Comparison of ENCODE assay signal across 17 mouse cellular contexts in the genomic region with DNA sequence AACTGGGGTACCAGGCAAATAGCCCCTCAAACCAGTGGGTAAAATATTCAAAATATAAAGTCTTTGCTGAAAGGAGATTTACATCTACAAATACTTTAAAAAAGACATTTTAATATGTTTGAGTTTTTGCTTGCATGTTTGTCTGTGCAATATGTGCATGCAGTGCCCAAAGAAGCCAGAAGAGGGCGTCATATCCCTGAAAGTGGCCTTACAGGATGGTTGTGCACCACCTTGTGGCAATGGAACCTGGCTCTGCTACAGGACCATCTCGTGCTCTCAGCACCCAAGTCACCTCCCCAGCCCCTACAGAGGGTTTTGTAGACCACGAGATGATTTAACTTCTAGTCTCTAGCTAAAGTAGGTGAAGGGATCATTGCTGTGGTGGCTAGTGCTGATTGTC. TPM values are rescaled to one million over a fixed set of nuclear protein-coding genes. Genes with fewer than 3 reads are reported as not detected.
DNase-seq lines count a peak whose midpoint lies in the region; ATAC-seq and TF ChIP-seq lines count a peak whose summit lies in the region.
"Had no signal": no experiment of that assay in that cellular context is flagged by ENCODE, and none has a peak within 500 bp of the region (broad histone marks: within the 10 kb centered on the region; RNA-seq: fewer than 3 reads in every experiment).

No protein-coding gene starts in this region.

- no peaks in the 10 kb centered on the region for H3K9me3 ChIP-seq in lung, embryonic 14.5 days (ENCODE audit: low read depth, low read length)
- H3K9me3 ChIP-seq: kidney, embryonic 15.5 days had no signal

- H3K27ac ChIP-seq in cerebellum, adult 2 months (ENCODE audit: insufficient read depth, low read length): no peak overlapping the region
- no peak overlapping the region for H3K27ac ChIP-seq in lung, embryonic 14.5 days (ENCODE audit: low read depth)
- H3K27ac ChIP-seq: kidney, embryonic 15.5 days had no signal

- TF ChIP-seq POLR2A in cerebellum, adult 2 months (IDR thresholded peaks at IDR 0.05; ENCODE audit: borderline replicate concordance, insufficient read depth, low read length): no peak

- 47% methylated on average over 3 of the region's 3 CpGs for WGBS in cerebellum, adult 2 months
- 41% methylated on average over 3 of the region's 3 CpGs for WGBS in lung, embryonic 14.5 days

- no peak for DNase-seq in cerebellum, adult 2 months
- no peak for DNase-seq in cerebellum, postnatal 36 days
- no peak for DNase-seq in lung, embryonic 14.5 days
- DNase-seq in lung, postnatal 14 days: no peak
- DNase-seq in thymus, postnatal 36 days: peak; percentile 32 to 38
- DNase-seq in layer of hippocampus, postnatal 10 days (ENCODE audit: low spot score in 2 of 2): no peak
- DNase-seq in gastrocnemius, adult 18-20 months (ENCODE audit: low spot score): no peak
- DNase-seq: heart, postnatal 4 days; lung, postnatal 36 days; right cerebral cortex, postnatal 14 days had no signal

- TF ChIP-seq CTCF in cerebellum, adult 2 months (IDR thresholded peaks at IDR 0.05; ENCODE audit: borderline replicate concordance, insufficient read depth, low read depth, low read length): peak; percentile 60; the same call in 1 of the 2 replicates
- peak; percentile 33 for TF ChIP-seq CTCF in lung, embryonic 14.5 days (IDR thresholded peaks at IDR 0.05; ENCODE audit: low read depth)

- no peak overlapping the region for H3K4me3 ChIP-seq in cerebellum, adult 2 months (replicated peaks; ENCODE audit: insufficient read depth, low read depth, low read length)
- no peak overlapping the region for H3K4me3 ChIP-seq in lung, embryonic 14.5 days (ENCODE audit: low read depth, low read length)
- H3K4me3 ChIP-seq: kidney, embryonic 15.5 days; myocyte had no signal

- no peak overlapping the region for H3K4me2 ChIP-seq in lung, embryonic 14.5 days
- H3K4me2 ChIP-seq: kidney, embryonic 15.5 days had no signal

- H3K36me3 ChIP-seq in lung, embryonic 14.5 days (ENCODE audit: insufficient read depth): no peaks in the 10 kb centered on the region
- H3K36me3 ChIP-seq: kidney, embryonic 15.5 days had no signal

- no peak for ATAC-seq in lung, embryonic 14.5 days (ENCODE audit: insufficient read depth)
- ATAC-seq in common myeloid progenitor, adult 5-6 weeks (replicated peaks; ENCODE audit: low read depth, poor library complexity, severe bottlenecking): 0 out of 2 replicates have a peak, but pooled peaks have one; percentile 32

- H3K9ac ChIP-seq in lung, embryonic 14.5 days: no peak overlapping the region
- H3K9ac ChIP-seq: kidney, embryonic 15.5 days had no signal

- H3K27me3 ChIP-seq in cerebellum, adult 2 months (ENCODE audit: control insufficient read depth, insufficient read depth, low read length): no peaks in the 10 kb centered on the region
- no peaks in the 10 kb centered on the region for H3K27me3 ChIP-seq in lung, embryonic 14.5 days (ENCODE audit: insufficient read depth, low read length)
- H3K27me3 ChIP-seq: kidney, embryonic 15.5 days had no signal

- H3K4me1 ChIP-seq in cerebellum, adult 2 months (ENCODE audit: control insufficient read depth, insufficient read depth, low read length): peaks cover 17% of the 10 kb centered on the region; the same call in 1 of the 2 replicates
- H3K4me1 ChIP-seq in lung, embryonic 14.5 days (ENCODE audit: insufficient read depth): no peaks in the 10 kb centered on the region
- H3K4me1 ChIP-seq: kidney, embryonic 15.5 days had no signal

RNA-seq across cellular contexts. Expression of gene Pde10a, which starts 8.7 kb away (rescaled TPM):
- polyA plus RNA-seq in cerebellum, adult 2 months (2012; rRNA removed): 31.9 and 40.9 TPM in 2 replicates
- polyA plus RNA-seq in lung, embryonic 14.5 days (2014; fragmentation: Nextera tagmentation; extraction: Ambion mirVana): 2.6 and 3.4 TPM in 2 replicates
- total RNA-seq in common myeloid progenitor, adult 5-6 weeks (2017): 8.4 and 16.1 TPM in 2 replicates
- total RNA-seq in layer of hippocampus, postnatal 10 days (2021): 10 to 100 TPM; 59.6 to 61.8 TPM
- total RNA-seq in gastrocnemius, adult 18-20 months (2021): 1 to 10 TPM; 3.5 to 4.4 TPM

RNA-seq across cellular contexts. Expression of gene Gm17087, which starts 32.9 kb away (rescaled TPM):
- not detected in 2 replicates for polyA plus RNA-seq in cerebellum, adult 2 months (2012; rRNA removed)
- polyA plus RNA-seq in lung, embryonic 14.5 days (2014; fragmentation: Nextera tagmentation; extraction: Ambion mirVana): not detected in 2 replicates
- not detected in 2 replicates for total RNA-seq in common myeloid progenitor, adult 5-6 weeks (2017)
- not detected for total RNA-seq in layer of hippocampus, postnatal 10 days (2021)
- total RNA-seq in gastrocnemius, adult 18-20 months (2021): not detected
- total RNA-seq: adrenal gland, postnatal 36 days; heart, postnatal 4 days; left cerebral cortex, postnatal 36 days had no signal
- polyA plus RNA-seq: gonadal fat pad, adult 2 months; kidney, embryonic 15.5 days; myocyte; urinary bladder, adult 2 months had no signal

Comparison
In these comparisons a context has a peak if more than half of its experiments do, and no peak if none do; other contexts are left out.
1. DNase-seq: peak in thymus, postnatal 36 days (2 of 2); none in cerebellum, adult 2 months (0 of 2), cerebellum, postnatal 36 days (0 of 2), lung, embryonic 14.5 days (single experiment), lung, postnatal 14 days (single experiment), layer of hippocampus, postnatal 10 days (0 of 2) and gastrocnemius, adult 18-20 months (single experiment).